Mouse (Mus musculus): ENCODE measurements around the gene Sorbs1. TPM values are rescaled to one million over a fixed set of nuclear protein-coding genes. Genes with fewer than 3 reads are reported as not detected.

The Sorbs1 gene
- polyA plus RNA-seq, 1 experiment from 2014 or later, result 92.0 TPM

GRCm38 (mm10) chr19:40511100-40511439 lies 2.5 kb downstream of the Sorbs1 start:
- H3K9me3 ChIP-seq, result no peaks in the 10 kb centered on the region
- peak overlapping the region; percentile 7; the same call in 1 of the 2 replicates for H3K27ac ChIP-seq (replicated peaks)
- peak overlapping the region; percentile 78 for H3K4me2 ChIP-seq
- no peaks in the 10 kb centered on the region for H3K36me3 ChIP-seq
- WGBS, result 47% methylated on average over 8 of the region's 8 CpGs
- peak overlapping the region; percentile 73; the same call in 1 of the 2 replicates for H3K9ac ChIP-seq
- H3K4me1 ChIP-seq (replicated peaks), result peaks cover 28% of the 10 kb centered on the region
- no peak for ATAC-seq (ENCODE audit: low FRiP score, low read depth)
- no peaks in the 10 kb centered on the region for H3K27me3 ChIP-seq
- H3K4me3 ChIP-seq, result peak overlapping the region; percentile 77

DNA sequence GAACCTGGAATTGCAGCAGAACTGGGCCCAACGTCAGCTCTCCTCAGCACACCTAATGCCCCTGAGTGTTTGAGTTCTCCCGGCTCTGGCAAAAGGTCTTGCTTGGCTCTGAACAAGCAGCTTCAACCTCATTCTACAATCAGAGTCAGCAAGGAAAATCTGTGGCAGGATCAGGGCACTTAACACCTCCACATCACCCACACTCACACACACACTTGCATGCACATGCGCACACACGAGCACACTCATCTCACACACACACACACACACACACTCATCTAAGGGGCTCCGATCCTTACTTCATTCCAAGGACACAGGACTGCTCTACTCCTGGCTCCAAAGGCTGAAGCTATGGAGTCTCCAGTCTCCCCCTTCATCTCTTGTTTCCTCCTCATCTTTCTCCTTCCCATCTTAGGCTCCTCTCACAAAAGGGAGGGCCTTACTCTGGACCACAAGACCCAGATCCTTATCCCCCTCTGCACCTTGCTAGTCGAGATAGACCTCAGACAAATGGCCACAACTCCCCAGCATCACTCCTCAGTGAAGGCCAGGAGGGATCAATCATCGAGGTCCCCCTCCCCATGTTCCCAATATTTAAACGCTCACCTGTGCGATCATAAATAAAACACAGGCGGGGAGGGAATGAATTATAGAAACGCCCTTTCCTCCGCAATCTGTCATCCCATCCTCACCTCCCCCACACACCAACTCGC lies 3.0 kb downstream of the Sorbs1 start:
- Histone ChIP-seq H3K4me2 (peak overlapping the region; percentile 78), H3K9me3 (no peaks in the 10 kb centered on the region), H3K36me3 (no peaks in the 10 kb centered on the region), H3K27ac (replicated peaks) (0 out of 2 replicates have a peak overlapping the region, but pooled peaks have one; percentile 8), H3K27me3 (no peaks in the 10 kb centered on the region), H3K9ac (peak overlapping the region; percentile 73; the same call in 1 of the 2 replicates), H3K4me1 (replicated peaks) (peaks cover 28% of the 10 kb centered on the region), H3K4me3 (peak overlapping the region; percentile 77)
- no peak for ATAC-seq (ENCODE audit: low FRiP score, low read depth)
- WGBS, result 70% methylated on average over 13 of the region's 13 CpGs

- H3K9ac ChIP-seq, result no peak overlapping the region
- ATAC-seq (ENCODE audit: low FRiP score, low read depth), result no peak
- H3K9me3 ChIP-seq, result no peaks in the 10 kb centered on the region
- H3K36me3 ChIP-seq, result no peaks in the 10 kb centered on the region
- H3K4me1 ChIP-seq (replicated peaks), result peaks cover 28% of the 10 kb centered on the region
- WGBS, result 65% methylated on average over 2 of the region's 2 CpGs
- no peak overlapping the region for H3K4me3 ChIP-seq
- H3K27me3 ChIP-seq, result no peaks in the 10 kb centered on the region
- H3K27ac ChIP-seq (replicated peaks), result no peak overlapping the region
- H3K4me2 ChIP-seq, result no peak overlapping the region
These were observed 4.3 kb downstream of the Sorbs1 start for GRCm38 (mm10) chr19:40509274-40509673.

DNA sequence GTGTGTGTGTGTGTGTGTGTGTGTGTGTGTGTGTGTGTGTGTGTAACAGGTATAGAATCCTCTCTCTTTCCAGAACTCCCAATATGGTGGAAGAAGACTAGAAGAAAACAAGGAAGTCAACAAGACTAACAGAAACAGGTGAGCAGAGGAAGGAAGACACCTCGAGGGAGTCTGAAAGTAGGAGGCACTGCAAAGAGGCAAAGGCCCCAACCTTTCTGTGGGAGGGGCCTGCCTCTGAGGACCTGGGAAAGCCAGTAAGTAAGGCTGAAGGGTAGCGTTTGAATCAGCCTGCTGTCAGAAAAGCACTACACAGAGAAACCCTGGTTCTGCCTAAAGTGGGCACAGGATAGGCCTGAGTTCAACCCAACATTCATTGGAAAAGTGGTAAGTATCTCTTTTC lies 4.7 kb downstream of the Sorbs1 start:
- 51% methylated on average over 2 of the region's 2 CpGs for WGBS
- no peak for ATAC-seq (ENCODE audit: low FRiP score, low read depth)
- Histone ChIP-seq H3K4me1 (replicated peaks) (peaks cover 28% of the 10 kb centered on the region), H3K4me2 (no peak overlapping the region), H3K27ac (replicated peaks) (no peak overlapping the region), H3K27me3 (no peaks in the 10 kb centered on the region), H3K4me3 (no peak overlapping the region), H3K9ac (no peak overlapping the region), H3K9me3 (no peaks in the 10 kb centered on the region), H3K36me3 (no peaks in the 10 kb centered on the region)

DNA sequence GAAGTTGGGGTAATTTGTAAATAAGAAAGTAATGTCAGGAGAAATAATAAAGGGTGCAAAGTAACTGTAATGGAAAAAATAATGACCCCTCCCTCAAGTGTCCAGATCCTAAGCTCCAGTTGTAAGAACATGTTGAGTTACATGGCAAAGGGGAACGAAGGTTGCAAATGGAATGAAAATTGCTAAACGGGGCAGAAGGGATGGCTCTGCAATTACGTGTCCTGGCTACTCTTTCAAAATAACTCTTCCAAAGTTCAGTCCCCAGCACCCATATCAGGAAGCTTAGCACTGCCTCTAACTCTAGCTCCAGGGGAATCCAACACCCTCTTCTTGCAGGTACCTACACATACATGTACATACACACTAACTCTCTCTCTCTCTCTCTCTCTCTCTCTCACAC lies 6.6 kb downstream of the Sorbs1 start:
- WGBS, result 86% methylated on average over 3 of the region's 3 CpGs
- Histone ChIP-seq H3K27me3 (no peaks in the 10 kb centered on the region), H3K4me3 (no peak overlapping the region), H3K4me1 (replicated peaks) (peaks cover 24% of the 10 kb centered on the region), H3K36me3 (no peaks in the 10 kb centered on the region), H3K9ac (no peak overlapping the region), H3K27ac (replicated peaks) (no peak overlapping the region), H3K4me2 (no peak overlapping the region), H3K9me3 (no peaks in the 10 kb centered on the region)
- no peak for ATAC-seq (ENCODE audit: low FRiP score, low read depth)

- Histone ChIP-seq H3K4me1 (replicated peaks) (peaks cover under 1% of the 10 kb centered on the region), H3K36me3 (no peaks in the 10 kb centered on the region), H3K27me3 (no peaks in the 10 kb centered on the region), H3K4me2 (no peak overlapping the region), H3K9ac (no peak overlapping the region), H3K4me3 (no peak overlapping the region), H3K27ac (replicated peaks) (no peak overlapping the region), H3K9me3 (no peaks in the 10 kb centered on the region)
- 93% methylated on average over 7 of the region's 7 CpGs for WGBS
- no peak for ATAC-seq (ENCODE audit: low FRiP score, low read depth)
These were observed 9.2 kb downstream of the Sorbs1 start for GRCm38 (mm10) chr19:40504336-40504735.

GRCm38 (mm10) chr19:40499940-40500737 lies 13.4 kb downstream of the Sorbs1 start:
- peaks cover 6% of the 10 kb centered on the region for H3K4me1 ChIP-seq (replicated peaks)
- 73% methylated on average over 11 of the region's 11 CpGs for WGBS

GRCm38 (mm10) chr19:40499141-40499540 lies 14.4 kb downstream of the Sorbs1 start:
- Histone ChIP-seq H3K4me1 (replicated peaks) (peaks cover 6% of the 10 kb centered on the region), H3K36me3 (no peaks in the 10 kb centered on the region), H3K27me3 (no peaks in the 10 kb centered on the region), H3K4me2 (no peak overlapping the region), H3K27ac (replicated peaks) (no peak overlapping the region), H3K9me3 (no peaks in the 10 kb centered on the region), H3K4me3 (no peak overlapping the region), H3K9ac (no peak overlapping the region)
- no peak for ATAC-seq (ENCODE audit: low FRiP score, low read depth)
- 74% methylated on average over 8 of the region's 8 CpGs for WGBS

More at GRCm38 (mm10) chr19:40499940-40500737, 13.4 kb downstream of the Sorbs1 start:
- no peaks in the 10 kb centered on the region for H3K36me3 ChIP-seq
- no peak overlapping the region for H3K27ac ChIP-seq (replicated peaks)
- H3K27me3 ChIP-seq, result no peaks in the 10 kb centered on the region
- no peak overlapping the region for H3K4me3 ChIP-seq
- no peak overlapping the region for H3K4me2 ChIP-seq
- H3K9me3 ChIP-seq, result no peaks in the 10 kb centered on the region
- ATAC-seq (ENCODE audit: low FRiP score, low read depth), result no peak
- H3K9ac ChIP-seq, result no peak overlapping the region

- Histone ChIP-seq H3K4me3 (no peak overlapping the region), H3K4me1 (replicated peaks) (peaks cover 9% of the 10 kb centered on the region), H3K9ac (no peak overlapping the region), H3K9me3 (no peaks in the 10 kb centered on the region), H3K27me3 (no peaks in the 10 kb centered on the region), H3K27ac (replicated peaks) (no peak overlapping the region), H3K4me2 (no peak overlapping the region), H3K36me3 (no peaks in the 10 kb centered on the region)
- WGBS, result 47% methylated on average over 6 of the region's 6 CpGs
- no peak for ATAC-seq (ENCODE audit: low FRiP score, low read depth)
These were observed 15.3 kb downstream of the Sorbs1 start for GRCm38 (mm10) chr19:40498162-40498725.

GRCm38 (mm10) chr19:40496509-40497267 lies 16.9 kb downstream of the Sorbs1 start:
- Histone ChIP-seq H3K27me3 (no peaks in the 10 kb centered on the region), H3K4me2 (no peak overlapping the region), H3K36me3 (no peaks in the 10 kb centered on the region), H3K4me1 (replicated peaks) (peaks cover 17% of the 10 kb centered on the region), H3K4me3 (no peak overlapping the region), H3K27ac (replicated peaks) (no peak overlapping the region), H3K9ac (no peak overlapping the region), H3K9me3 (no peaks in the 10 kb centered on the region)
- no peak for ATAC-seq (ENCODE audit: low FRiP score, low read depth)
- 96% methylated on average over 11 of the region's 11 CpGs for WGBS

DNA sequence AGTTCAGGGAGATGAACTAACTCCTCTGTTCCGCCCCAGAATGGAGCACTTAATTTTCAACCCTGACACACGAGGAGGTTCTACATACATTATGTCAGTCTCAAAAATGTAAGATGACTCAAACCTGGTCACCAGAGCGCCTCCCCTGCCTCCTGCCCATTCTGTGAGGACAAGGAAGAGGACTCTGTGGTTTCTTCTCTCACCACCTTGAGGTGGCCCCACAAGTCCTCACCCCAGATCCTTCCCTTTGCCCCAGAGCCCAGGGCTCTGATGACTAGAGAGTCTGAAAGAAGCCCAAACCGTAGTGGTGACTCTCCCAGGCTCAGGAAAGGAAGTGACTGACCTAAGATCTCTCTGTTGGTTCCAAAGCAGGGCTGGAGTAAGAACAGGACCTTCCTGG lies 17.5 kb downstream of the Sorbs1 start:
- H3K4me3 ChIP-seq, result no peak overlapping the region
- H3K4me2 ChIP-seq, result no peak overlapping the region
- WGBS, result 87% methylated on average over 4 of the region's 4 CpGs

More for the DNA sequence above, 17.5 kb downstream of the Sorbs1 start:
- no peaks in the 10 kb centered on the region for H3K27me3 ChIP-seq
- no peak overlapping the region for H3K9ac ChIP-seq
- H3K36me3 ChIP-seq, result no peaks in the 10 kb centered on the region
- ATAC-seq (ENCODE audit: low FRiP score, low read depth), result no peak
- no peak overlapping the region for H3K27ac ChIP-seq (replicated peaks)
- no peaks in the 10 kb centered on the region for H3K9me3 ChIP-seq
- peaks cover 17% of the 10 kb centered on the region for H3K4me1 ChIP-seq (replicated peaks)
